Mouse (Mus musculus) heart, embryonic 13.5 days (tissue): ENCODE measurements around the gene Fbxl18. TPM values are rescaled to one million over a fixed set of nuclear protein-coding genes. Genes with fewer than 3 reads are reported as not detected.
"Not testable (repeated sequence)": the region's sequence is repeated elsewhere in the genome, so short reads cannot be mapped to it uniquely, and the experiment has no call there.

Experiments used
- ATAC-seq: fragments of 200-750 bp; cut with Nextera tagmentation; 2 replicates; pipeline ENCODE4 v1.8.0; 2017; ENCODE audit warnings: moderate TSS enrichment; ENCODE audit not compliant: insufficient number of reproducible peaks, low FRiP score, low TSS enrichment; ENCODE audit errors: extremely low read depth
- H3K27ac ChIP-seq: fragments of 300-500 bp; sonication (generic); replicated peaks from 2 replicates; pipeline ENCODE4 v1.5.1; 2015; ENCODE audit warnings: moderate library complexity, mild to moderate bottlenecking, inconsistent platforms
- H3K27me3 ChIP-seq: fragments of 300-500 bp; sonication (generic); replicated peaks from 2 replicates; pipeline ENCODE4 v1.6.1; 2015; ENCODE audit warnings: mild to moderate bottlenecking, inconsistent platforms
- H3K36me3 ChIP-seq: fragments of 300-500 bp; sonication (generic); 2 replicates; pipeline ENCODE4 v1.6.1; 2015; ENCODE audit warnings: mild to moderate bottlenecking, inconsistent platforms
- H3K4me1 ChIP-seq: fragments of 300-500 bp; sonication (generic); 2 replicates; pipeline ENCODE4 v1.6.1; 2015; ENCODE audit warnings: inconsistent platforms
- H3K4me2 ChIP-seq: fragments of 300-500 bp; sonication (generic); 2 replicates; pipeline ENCODE4 v1.6.1; 2015; ENCODE audit warnings: inconsistent platforms, mild to moderate bottlenecking, moderate library complexity
- H3K4me3 ChIP-seq: fragments of 300-500 bp; sonication (generic); 2 replicates; pipeline ENCODE4 v1.5.1; 2015; ENCODE audit warnings: moderate library complexity, mild to moderate bottlenecking, inconsistent platforms
- H3K9ac ChIP-seq: fragments of 300-500 bp; sonication (generic); 2 replicates; pipeline ENCODE4 v1.6.1; 2015; ENCODE audit warnings: inconsistent platforms, mild to moderate bottlenecking, moderate library complexity
- H3K9me3 ChIP-seq: fragments of 300-500 bp; sonication (generic); 2 replicates; pipeline ENCODE4 v1.6.1; 2016; ENCODE audit warnings: inconsistent platforms
- WGBS: fragments of 180-500 bp; shearing (Covaris S2); methylation state at CpG from one replicate; pipeline ENCODE4 v1.1.7; 2015; ENCODE audit warnings: mixed read lengths; 5-methylcytosine and 5-hydroxymethylcytosine counted together
- polyA plus RNA-seq: library from polyadenylated mRNA; unstranded; fragments of >200 nt; fragmentation: Nextera tagmentation; extraction: Ambion mirVana; gene quantifications from 2 replicates; pipeline ENCODE4 v1.2.1, GENCODE M21; 2015

Fbxl18 gene
- polyA plus RNA-seq, 1 experiment from 2014 or later: 8.7 TPM

GRCm38 (mm10) chr5:142853585-142853984 is 41.6 kb downstream of the Fbxl18 start:
- WGBS: 55% methylated on average over 6 of the region's 6 CpGs

DNA sequence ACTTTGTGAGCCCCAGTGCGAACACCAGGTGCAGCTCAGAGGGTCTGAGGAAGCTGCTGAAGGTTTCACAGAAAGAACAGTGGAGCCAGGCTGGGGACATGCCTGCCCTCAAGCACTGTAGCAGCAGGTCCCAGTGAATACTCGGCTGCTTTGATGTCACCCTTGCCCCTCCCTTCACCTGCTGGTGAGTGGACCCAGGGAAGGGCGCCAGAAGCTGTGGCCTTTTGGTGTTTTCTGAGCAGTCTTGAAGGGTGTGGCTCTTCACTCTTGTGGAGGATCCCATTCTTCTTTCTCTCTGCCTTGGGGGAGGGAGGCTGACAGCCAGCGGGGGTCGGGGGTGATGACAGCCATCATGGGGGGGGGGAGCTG is 43.6 kb downstream of the Fbxl18 start:
- H3K4me1 ChIP-seq: 0 out of 2 replicates have a peak, but pooled peaks cover 3% of the 10 kb centered on the region
- H3K4me3 ChIP-seq: no peak overlapping the region
- H3K4me2 ChIP-seq: no peak overlapping the region
- H3K36me3 ChIP-seq: no peaks in the 10 kb centered on the region
- 0 out of 2 replicates have a peak, but pooled peaks cover 9% of the 10 kb centered on the region for H3K9me3 ChIP-seq
- H3K27me3 ChIP-seq: no peaks in the 10 kb centered on the region
- no peak for ATAC-seq
- 53% methylated on average over 5 of the region's 5 CpGs for WGBS
- no peak overlapping the region for H3K9ac ChIP-seq
- no peak overlapping the region for H3K27ac ChIP-seq

More at GRCm38 (mm10) chr5:142853585-142853984, 41.6 kb downstream of the Fbxl18 start:
- no peaks in the 10 kb centered on the region for H3K36me3 ChIP-seq
- no peaks in the 10 kb centered on the region for H3K27me3 ChIP-seq
- ATAC-seq: no peak
- no peak overlapping the region for H3K4me3 ChIP-seq
- no peak overlapping the region for H3K27ac ChIP-seq
- H3K9ac ChIP-seq: no peak overlapping the region
- H3K9me3 ChIP-seq: 0 out of 2 replicates have a peak, but pooled peaks cover 9% of the 10 kb centered on the region
- H3K4me2 ChIP-seq: no peak overlapping the region
- H3K4me1 ChIP-seq: 0 out of 2 replicates have a peak, but pooled peaks cover 8% of the 10 kb centered on the region

GRCm38 (mm10) chr5:142850916-142851680 is 44.1 kb downstream of the Fbxl18 start:
- H3K4me1 ChIP-seq: 0 out of 2 replicates have a peak, but pooled peaks cover 3% of the 10 kb centered on the region
- no peak overlapping the region for H3K4me3 ChIP-seq
- H3K4me2 ChIP-seq: no peak overlapping the region
- 79% methylated on average over 7 of the region's 7 CpGs for WGBS
- H3K27ac ChIP-seq: no peak overlapping the region
- H3K27me3 ChIP-seq: no peaks in the 10 kb centered on the region
- 0 out of 2 replicates have a peak, but pooled peaks cover 4% of the 10 kb centered on the region for H3K9me3 ChIP-seq
- H3K9ac ChIP-seq: no peak overlapping the region
- no peaks in the 10 kb centered on the region for H3K36me3 ChIP-seq
- ATAC-seq: no peak

- no peak for ATAC-seq
- Histone ChIP-seq H3K9ac (no peak overlapping the region), H3K36me3 (no peaks in the 10 kb centered on the region), H3K4me3 (no peak overlapping the region), H3K27ac (no peak overlapping the region), H3K4me1 (0 out of 2 replicates have a peak, but pooled peaks cover 3% of the 10 kb centered on the region), H3K4me2 (no peak overlapping the region), H3K9me3 (0 out of 2 replicates have a peak, but pooled peaks cover 3% of the 10 kb centered on the region), H3K27me3 (no peaks in the 10 kb centered on the region)
- WGBS: 63% methylated on average over 9 of the region's 9 CpGs
Measured at GRCm38 (mm10) chr5:142850476-142850875, 44.7 kb downstream of the Fbxl18 start.

DNA sequence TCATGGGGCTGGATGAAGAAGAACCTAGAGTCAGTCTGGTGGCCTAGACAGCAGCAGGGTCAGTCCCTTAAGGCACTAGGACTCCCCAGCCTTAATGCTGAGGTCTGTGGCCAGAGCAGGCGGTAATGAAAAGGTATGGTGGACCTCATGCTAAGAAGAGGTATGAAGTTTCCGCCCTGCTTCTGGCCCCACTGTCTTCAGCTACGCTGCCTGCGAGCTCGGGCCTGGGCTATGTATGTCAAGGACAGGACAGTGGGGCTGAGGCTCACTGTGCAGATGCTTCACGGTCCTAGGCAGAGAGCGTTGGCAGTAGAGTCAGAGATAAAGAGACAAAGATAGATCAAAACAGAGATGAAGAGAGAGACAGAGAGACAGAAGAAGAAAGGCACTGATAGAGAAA is 46.3 kb downstream of the Fbxl18 start:
- ATAC-seq: no peak
- Histone ChIP-seq H3K27me3 (no peaks in the 10 kb centered on the region), H3K4me1 (0 out of 2 replicates have a peak, but pooled peaks cover 3% of the 10 kb centered on the region), H3K4me2 (no peak overlapping the region), H3K4me3 (no peak overlapping the region), H3K9me3 (no peaks in the 10 kb centered on the region), H3K36me3 (no peaks in the 10 kb centered on the region), H3K9ac (no peak overlapping the region), H3K27ac (no peak overlapping the region)
- 77% methylated on average over 7 of the region's 7 CpGs for WGBS

DNA sequence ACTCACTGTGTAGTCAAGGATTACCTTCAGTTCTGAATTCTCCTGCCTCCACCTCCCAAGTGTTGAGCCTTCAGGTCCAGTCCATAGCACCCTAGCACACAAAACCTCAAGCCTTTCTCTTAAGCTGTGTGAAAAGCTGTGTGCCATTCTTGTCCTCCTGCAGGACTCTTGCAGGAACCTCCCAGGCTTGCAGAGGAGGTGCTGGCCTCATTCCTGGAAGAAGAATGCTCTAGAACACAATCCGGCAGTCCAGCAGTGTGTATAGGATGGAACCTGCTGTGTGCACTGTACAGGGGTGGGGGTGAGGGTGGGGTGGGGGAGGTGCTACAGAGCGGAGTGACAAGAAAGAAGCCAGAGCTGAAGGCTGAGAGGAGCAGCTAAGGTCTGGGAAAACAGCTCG is 47.1 kb downstream of the Fbxl18 start:
- H3K9ac ChIP-seq: 0 out of 2 replicates have a peak overlapping the region, but pooled peaks have one; percentile 28
- H3K9me3 ChIP-seq: no peaks in the 10 kb centered on the region
- WGBS: 36% methylated on average over 3 of the region's 3 CpGs
- H3K36me3 ChIP-seq: no peaks in the 10 kb centered on the region
- H3K27ac ChIP-seq: no peak overlapping the region
- H3K4me1 ChIP-seq: 0 out of 2 replicates have a peak, but pooled peaks cover 3% of the 10 kb centered on the region
- H3K4me3 ChIP-seq: no peak overlapping the region
- H3K4me2 ChIP-seq: no peak overlapping the region
- H3K27me3 ChIP-seq: no peaks in the 10 kb centered on the region
- ATAC-seq: no peak

- no peaks in the 10 kb centered on the region for H3K36me3 ChIP-seq
- peaks cover 15% of the 10 kb centered on the region for H3K4me1 ChIP-seq
- no peaks in the 10 kb centered on the region for H3K9me3 ChIP-seq
- no peak for ATAC-seq
- H3K27me3 ChIP-seq: no peaks in the 10 kb centered on the region
- H3K4me3 ChIP-seq: no peak overlapping the region
- no peak overlapping the region for H3K4me2 ChIP-seq
- no peak overlapping the region for H3K27ac ChIP-seq
- H3K9ac ChIP-seq: no peak overlapping the region
- WGBS: 52% methylated on average over 8 of the region's 8 CpGs
Measured at GRCm38 (mm10) chr5:142844467-142844866, 50.8 kb downstream of the Fbxl18 start.

DNA sequence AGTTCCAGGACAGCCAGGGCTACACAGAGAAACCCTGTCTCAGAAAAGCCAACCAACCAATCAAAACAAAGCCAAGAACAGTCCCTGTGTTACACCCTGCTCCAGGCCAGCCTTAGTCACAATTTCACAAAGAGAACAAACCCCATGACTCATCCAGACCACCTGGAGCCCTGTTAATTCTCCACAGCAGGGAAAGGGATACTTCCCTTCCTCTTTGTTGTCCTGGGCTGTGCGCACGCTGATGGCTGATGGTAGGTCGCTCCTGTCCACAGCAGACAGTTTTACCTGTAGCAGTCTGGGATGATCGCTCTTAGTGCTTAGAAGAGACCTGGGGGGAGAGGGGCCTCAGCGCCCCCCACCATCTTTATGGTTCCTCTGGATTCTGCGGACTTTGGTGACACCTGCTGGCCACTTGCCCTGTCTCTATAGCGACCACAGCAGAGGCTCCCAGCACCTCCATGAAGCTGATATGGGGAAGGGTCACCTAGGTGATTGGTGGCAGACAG is 53.0 kb downstream of the Fbxl18 start:
- WGBS: 31% methylated on average over 7 of the region's 7 CpGs
- Histone ChIP-seq H3K36me3 (no peaks in the 10 kb centered on the region), H3K9ac (no peak overlapping the region), H3K4me3 (no peak overlapping the region), H3K4me1 (peaks cover 11% of the 10 kb centered on the region), H3K4me2 (no peak overlapping the region), H3K9me3 (no peaks in the 10 kb centered on the region), H3K27ac (no peak overlapping the region), H3K27me3 (no peaks in the 10 kb centered on the region)
- no peak for ATAC-seq

- H3K27me3 ChIP-seq: no peaks in the 10 kb centered on the region
- H3K4me1 ChIP-seq: peaks cover 11% of the 10 kb centered on the region
- peak overlapping the region; percentile 45 for H3K9ac ChIP-seq
- no peak for ATAC-seq
- H3K36me3 ChIP-seq: no peaks in the 10 kb centered on the region
- H3K4me3 ChIP-seq: no peak overlapping the region
- 60% methylated on average over 8 of the region's 8 CpGs for WGBS
- H3K27ac ChIP-seq: no peak overlapping the region
- no peaks in the 10 kb centered on the region for H3K9me3 ChIP-seq
- no peak overlapping the region for H3K4me2 ChIP-seq
Measured at GRCm38 (mm10) chr5:142841372-142842136, 53.7 kb downstream of the Fbxl18 start.

DNA sequence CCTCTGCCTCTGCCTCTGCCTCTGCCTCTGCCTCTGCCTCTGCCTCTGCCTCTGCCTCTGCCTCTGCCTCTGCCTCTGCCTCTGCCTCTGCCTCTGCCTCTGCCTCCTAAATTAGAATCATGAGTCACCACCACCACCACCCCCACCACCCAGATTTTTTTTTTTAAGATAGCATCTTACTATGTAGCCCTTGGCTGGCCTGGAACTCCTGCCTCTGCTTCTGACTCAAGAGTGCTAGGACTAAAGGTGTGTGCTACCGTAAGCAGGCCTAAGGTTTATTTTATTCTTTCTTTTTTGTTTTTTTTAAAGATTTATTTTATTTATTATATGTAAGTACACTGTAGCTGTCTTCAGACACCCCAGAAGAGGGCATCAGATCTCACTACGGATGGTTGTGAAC is 57.8 kb downstream of the Fbxl18 start:
- H3K27me3 ChIP-seq, H3K4me2 ChIP-seq, H3K36me3 ChIP-seq, H3K9me3 ChIP-seq, H3K9ac ChIP-seq, H3K4me3 ChIP-seq, ATAC-seq, H3K27ac ChIP-seq: not testable (repeated sequence)
- WGBS: 88% methylated on average over 2 of the region's 2 CpGs
- H3K4me1 ChIP-seq: peaks cover 11% of the 10 kb centered on the region

GRCm38 (mm10) chr5:142836891-142837290 is 58.3 kb downstream of the Fbxl18 start:
- ATAC-seq: no peak
- no peaks in the 10 kb centered on the region for H3K9me3 ChIP-seq
- WGBS: 67% methylated on average over 6 of the region's 6 CpGs
- no peak overlapping the region for H3K27ac ChIP-seq
- no peaks in the 10 kb centered on the region for H3K27me3 ChIP-seq
- no peaks in the 10 kb centered on the region for H3K36me3 ChIP-seq
- no peak overlapping the region for H3K4me3 ChIP-seq
- H3K4me1 ChIP-seq: peaks cover 11% of the 10 kb centered on the region
- no peak overlapping the region for H3K9ac ChIP-seq
- H3K4me2 ChIP-seq: no peak overlapping the region
